Mouse (Mus musculus): ENCODE results near the gene Babam2.

DNA sequence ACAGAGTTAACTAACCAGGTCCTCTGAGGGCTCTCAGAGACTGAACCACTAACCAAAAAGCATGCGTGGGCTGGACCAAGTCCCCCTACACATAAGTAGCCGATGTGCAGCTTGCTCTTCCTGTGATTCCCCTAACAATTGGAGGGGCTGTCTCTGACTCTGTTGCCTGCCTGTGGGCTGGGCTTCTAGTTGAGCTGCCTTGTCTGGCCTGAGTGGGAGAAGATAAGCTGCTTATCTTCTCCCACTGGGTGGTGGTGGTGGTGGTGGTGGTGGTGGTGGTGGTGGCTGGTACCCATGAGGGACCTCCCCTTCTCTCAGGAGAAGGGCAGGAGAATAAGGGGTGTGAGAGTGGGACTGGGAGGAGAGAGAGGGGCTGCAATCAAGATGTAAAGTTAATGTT is 11.4 kb upstream of the Babam2 start:
- TF ChIP-seq CTCF (IDR thresholded peaks at IDR 0.05; ENCODE audit: low read depth, low read length) (no peak), POLR2A (IDR thresholded peaks at IDR 0.05; ENCODE audit: insufficient read depth, low read length) (no peak)
